In genomic region chr5:148863409-148863808, GRCm38 (mm10) we compare ENCODE assay signal across 16 mouse cellular contexts.
"Had no signal": no experiment of that assay in that cellular context is flagged by ENCODE, and none has a peak within 500 bp of the region (broad histone marks: within the 10 kb centered on the region; RNA-seq: fewer than 3 reads in every experiment).

No protein-coding gene starts in this region.

- H3K4me1 ChIP-seq: stomach, embryonic 15.5 days had no signal

- H3K27ac ChIP-seq: kidney, embryonic 15.5 days; limb, embryonic 10.5 days; limb, embryonic 13.5 days; liver, embryonic 13.5 days; stomach, embryonic 15.5 days had no signal

- H3K9ac ChIP-seq: kidney, embryonic 15.5 days; limb, embryonic 13.5 days; liver, embryonic 13.5 days; stomach, embryonic 15.5 days had no signal

- H3K4me3 ChIP-seq: kidney, embryonic 15.5 days; limb, embryonic 10.5 days; limb, embryonic 13.5 days; liver, embryonic 13.5 days; stomach, embryonic 15.5 days had no signal

- DNase-seq: kidney, adult 8-10 months; kidney, postnatal 10 days; kidney, postnatal 36 days; liver, embryonic 13.5 days; lung, adult 2 months; lung, postnatal 14 days; lung, postnatal 4 days; midbrain, embryonic 14.5 days; right cerebral cortex, postnatal 25 days; spleen, adult 18-20 months; thymus, postnatal 25 days had no signal

- H3K27me3 ChIP-seq: kidney, embryonic 15.5 days; limb, embryonic 13.5 days; stomach, embryonic 15.5 days had no signal

- H3K4me2 ChIP-seq: kidney, embryonic 15.5 days; limb, embryonic 13.5 days; liver, embryonic 13.5 days; midbrain, embryonic 11.5 days; stomach, embryonic 15.5 days had no signal

- H3K36me3 ChIP-seq: kidney, embryonic 15.5 days; limb, embryonic 10.5 days; limb, embryonic 13.5 days; liver, embryonic 13.5 days; stomach, embryonic 15.5 days had no signal

- H3K9me3 ChIP-seq: kidney, embryonic 15.5 days; limb, embryonic 10.5 days; limb, embryonic 13.5 days; liver, embryonic 13.5 days; stomach, embryonic 15.5 days had no signal
